Mouse (Mus musculus) right cerebral cortex, postnatal 25 days (tissue): ENCODE measurements around the gene Acad9.
"Not testable (repeated sequence)": the region's sequence is repeated elsewhere in the genome, so short reads cannot be mapped to it uniquely, and the experiment has no call there.

Experiments
- DNase-seq: peaks from one replicate; pipeline ENCODE4 v3.0.0; 2022

Gene Acad9

GRCm38 (mm10) chr3:36116076-36116475, 50.3 kb downstream of the Acad9 start:
- no peak for DNase-seq

GRCm38 (mm10) chr3:36119684-36120548, 54.1 kb downstream of the Acad9 start:
- DNase-seq, result no peak

- DNase-seq, result not testable (repeated sequence)
Measured at GRCm38 (mm10) chr3:36126176-36126575, 60.4 kb downstream of the Acad9 start.

GRCm38 (mm10) chr3:36136152-36136551, 70.4 kb downstream of the Acad9 start:
- no peak for DNase-seq

- no peak for DNase-seq
Measured at GRCm38 (mm10) chr3:36137560-36137959, 71.8 kb downstream of the Acad9 start.

GRCm38 (mm10) chr3:36138171-36138660, 72.4 kb downstream of the Acad9 start:
- no peak for DNase-seq

- DNase-seq, result no peak
Measured at GRCm38 (mm10) chr3:36138996-36139395, 73.2 kb downstream of the Acad9 start.
